Mouse (Mus musculus): Measurements from ENCODE around the gene Grap2.

DNA sequence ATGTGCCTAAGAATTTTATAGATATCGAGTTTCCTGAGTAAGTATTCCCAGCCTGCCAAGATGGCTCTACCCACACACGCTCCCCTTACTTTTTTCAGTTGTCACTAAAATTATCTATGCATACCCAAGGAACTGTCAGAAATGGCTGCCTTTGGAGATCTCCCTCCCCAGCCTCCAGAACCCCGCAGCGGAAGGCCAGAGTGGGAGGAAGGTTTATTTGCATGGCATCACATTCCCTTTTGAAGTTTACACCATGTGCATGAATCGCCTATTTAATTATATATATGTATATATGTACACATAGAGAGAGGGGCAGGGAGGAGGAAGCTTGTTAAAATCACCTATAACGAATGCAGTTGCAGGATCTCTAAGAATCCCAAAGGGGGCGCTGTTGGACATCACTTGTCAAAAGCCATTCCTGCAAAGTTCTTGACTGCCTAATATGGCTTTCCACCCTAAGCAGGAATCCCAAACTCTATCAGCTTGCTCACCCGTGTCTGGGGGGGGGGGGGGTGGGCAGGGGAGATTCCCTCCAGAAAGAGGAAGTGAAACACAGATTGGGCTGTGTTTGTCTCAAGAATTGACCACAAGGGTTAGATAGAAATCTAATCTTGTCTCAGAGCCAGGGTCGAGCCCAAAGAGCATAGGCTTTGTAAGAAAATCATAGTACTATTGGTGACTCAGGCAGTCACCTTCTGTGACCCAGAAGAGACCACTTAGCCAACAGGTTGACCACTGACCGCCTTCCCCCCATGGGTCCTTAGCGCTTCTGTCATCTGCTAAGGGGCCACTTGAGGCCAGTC, 62.2 kb downstream of the Grap2 start:
- TF ChIP-seq CTCF (IDR thresholded peaks at IDR 0.05; ENCODE audit: borderline replicate concordance, extremely low read depth, insufficient read depth, insufficient read length) (peak; percentile 54; the same call in 1 of the 2 replicates), POLR2A (IDR thresholded peaks at IDR 0.05; ENCODE audit: borderline replicate concordance, extremely low read depth, insufficient read depth, insufficient read length, poor library complexity, severe bottlenecking) (no peak)

Measured in brain, embryonic 14.5 days (tissue).